Mouse (Mus musculus): ENCODE data around the gene Ovca2. TPM values are rescaled to one million over a fixed set of nuclear protein-coding genes. Genes with fewer than 3 reads are reported as not detected.

The Ovca2 gene
- polyA plus RNA-seq, 1 experiment = not detected

GRCm38 (mm10) chr11:75155985-75156384 is 22.6 kb downstream of the Ovca2 start:
- peaks cover 8% of the 10 kb centered on the region for H3K4me1 ChIP-seq (ENCODE audit: control insufficient read depth, insufficient read depth, low read length)
- WGBS = 75% methylated on average over 6 of the region's 6 CpGs
- no peak overlapping the region for H3K4me3 ChIP-seq (ENCODE audit: insufficient read depth, low read depth, low read length)
- TF ChIP-seq CTCF (IDR thresholded peaks at IDR 0.05; ENCODE audit: insufficient read depth, low read depth, low read length) = no peak
- TF ChIP-seq POLR2A (IDR thresholded peaks at IDR 0.05; ENCODE audit: insufficient read depth, low read depth, low read length) = no peak
- 0 out of 2 replicates have a peak overlapping the region, but pooled peaks have one; percentile 37 for H3K27ac ChIP-seq (ENCODE audit: insufficient read depth, low read depth, low read length)

DNA sequence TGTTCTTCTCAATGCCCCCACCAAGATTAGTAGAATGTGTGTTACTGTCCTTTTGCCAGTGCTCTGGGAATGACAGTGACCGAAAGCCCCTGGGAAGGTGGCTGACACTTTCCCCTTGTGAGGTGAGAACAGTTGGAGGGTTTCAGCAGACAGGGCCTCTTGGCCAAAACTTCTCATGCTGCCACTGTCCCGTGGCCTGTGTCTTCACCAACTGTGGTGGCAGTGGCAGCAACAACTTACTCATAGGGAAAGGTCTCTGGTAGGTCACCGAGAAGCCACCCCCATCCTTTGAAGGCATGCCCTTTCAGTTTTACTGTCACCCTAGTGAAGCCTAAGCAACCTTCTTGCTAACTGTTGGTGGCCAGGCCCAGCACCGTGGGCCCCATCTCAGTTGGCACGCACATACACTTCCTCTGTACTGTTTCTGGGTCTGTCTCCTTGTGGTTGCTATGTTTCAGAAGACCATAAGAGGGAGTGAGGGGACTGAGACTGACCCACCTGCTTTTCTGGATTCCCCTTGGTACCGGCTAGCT is 24.5 kb downstream of the Ovca2 start:
- Histone ChIP-seq H3K4me1 (ENCODE audit: control insufficient read depth, insufficient read depth, low read length) (peaks cover 8% of the 10 kb centered on the region), H3K4me3 (ENCODE audit: insufficient read depth, low read depth, low read length) (no peak overlapping the region), H3K27ac (ENCODE audit: insufficient read depth, low read depth, low read length) (no peak overlapping the region)
- 74% methylated on average over 6 of the region's 6 CpGs for WGBS
- no peak for TF ChIP-seq POLR2A (IDR thresholded peaks at IDR 0.05; ENCODE audit: insufficient read depth, low read depth, low read length)
- no peak for TF ChIP-seq CTCF (IDR thresholded peaks at IDR 0.05; ENCODE audit: insufficient read depth, low read depth, low read length)

- Histone ChIP-seq H3K4me3 (ENCODE audit: insufficient read depth, low read depth, low read length) (no peak overlapping the region), H3K27ac (ENCODE audit: insufficient read depth, low read depth, low read length) (no peak overlapping the region), H3K4me1 (ENCODE audit: control insufficient read depth, insufficient read depth, low read length) (peaks cover 8% of the 10 kb centered on the region)
- 86% methylated on average over 18 of the region's 18 CpGs for WGBS
- TF ChIP-seq CTCF (IDR thresholded peaks at IDR 0.05; ENCODE audit: insufficient read depth, low read depth, low read length) (no peak), POLR2A (IDR thresholded peaks at IDR 0.05; ENCODE audit: insufficient read depth, low read depth, low read length) (no peak)
Measured at GRCm38 (mm10) chr11:75152603-75153557, 25.8 kb downstream of the Ovca2 start.

DNA sequence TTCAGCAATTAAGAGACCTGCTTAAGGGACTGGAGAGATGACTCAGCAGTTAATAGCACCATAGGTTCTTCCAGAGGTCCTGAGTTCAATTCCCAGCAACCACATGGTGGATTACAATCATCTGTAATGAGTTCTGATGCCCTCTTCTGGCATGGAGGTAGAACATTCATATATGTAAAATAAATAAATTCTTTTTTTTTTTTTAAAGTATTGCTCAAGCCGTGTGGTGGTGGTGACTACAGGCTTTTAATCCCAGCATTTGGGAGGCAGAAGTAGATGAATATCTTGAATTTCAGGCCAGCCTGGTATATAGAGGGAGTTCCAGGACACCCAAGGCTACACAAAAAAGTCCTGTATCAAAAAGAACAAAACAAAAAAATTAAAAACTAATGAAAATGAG is 28.3 kb downstream of the Ovca2 start:
- H3K27ac ChIP-seq (ENCODE audit: insufficient read depth, low read depth, low read length) = no peak overlapping the region
- peaks cover 8% of the 10 kb centered on the region for H3K4me1 ChIP-seq (ENCODE audit: control insufficient read depth, insufficient read depth, low read length)
- no peak overlapping the region for H3K4me3 ChIP-seq (ENCODE audit: insufficient read depth, low read depth, low read length)
- TF ChIP-seq CTCF (IDR thresholded peaks at IDR 0.05; ENCODE audit: insufficient read depth, low read depth, low read length) (no peak), POLR2A (IDR thresholded peaks at IDR 0.05; ENCODE audit: insufficient read depth, low read depth, low read length) (no peak)
- 80% methylated on average over 1 of the region's 1 CpGs for WGBS

- H3K4me3 ChIP-seq (ENCODE audit: insufficient read depth, low read depth, low read length) = no peak overlapping the region
- H3K27ac ChIP-seq (ENCODE audit: insufficient read depth, low read depth, low read length) = no peak overlapping the region
- TF ChIP-seq CTCF (IDR thresholded peaks at IDR 0.05; ENCODE audit: insufficient read depth, low read depth, low read length) (no peak), POLR2A (IDR thresholded peaks at IDR 0.05; ENCODE audit: insufficient read depth, low read depth, low read length) (no peak)
- peaks cover 8% of the 10 kb centered on the region for H3K4me1 ChIP-seq (ENCODE audit: control insufficient read depth, insufficient read depth, low read length)
- 90% methylated on average over 11 of the region's 11 CpGs for WGBS
Measured at GRCm38 (mm10) chr11:75148332-75149035, 30.2 kb downstream of the Ovca2 start.

- no peak for TF ChIP-seq POLR2A (IDR thresholded peaks at IDR 0.05; ENCODE audit: insufficient read depth, low read depth, low read length)
- TF ChIP-seq CTCF (IDR thresholded peaks at IDR 0.05; ENCODE audit: insufficient read depth, low read depth, low read length) = no peak
- Histone ChIP-seq H3K4me1 (ENCODE audit: control insufficient read depth, insufficient read depth, low read length) (peaks cover 8% of the 10 kb centered on the region), H3K27ac (ENCODE audit: insufficient read depth, low read depth, low read length) (no peak overlapping the region), H3K4me3 (ENCODE audit: insufficient read depth, low read depth, low read length) (no peak overlapping the region)
- 72% methylated on average over 3 of the region's 3 CpGs for WGBS
Measured at GRCm38 (mm10) chr11:75147846-75148168, 30.8 kb downstream of the Ovca2 start.

DNA sequence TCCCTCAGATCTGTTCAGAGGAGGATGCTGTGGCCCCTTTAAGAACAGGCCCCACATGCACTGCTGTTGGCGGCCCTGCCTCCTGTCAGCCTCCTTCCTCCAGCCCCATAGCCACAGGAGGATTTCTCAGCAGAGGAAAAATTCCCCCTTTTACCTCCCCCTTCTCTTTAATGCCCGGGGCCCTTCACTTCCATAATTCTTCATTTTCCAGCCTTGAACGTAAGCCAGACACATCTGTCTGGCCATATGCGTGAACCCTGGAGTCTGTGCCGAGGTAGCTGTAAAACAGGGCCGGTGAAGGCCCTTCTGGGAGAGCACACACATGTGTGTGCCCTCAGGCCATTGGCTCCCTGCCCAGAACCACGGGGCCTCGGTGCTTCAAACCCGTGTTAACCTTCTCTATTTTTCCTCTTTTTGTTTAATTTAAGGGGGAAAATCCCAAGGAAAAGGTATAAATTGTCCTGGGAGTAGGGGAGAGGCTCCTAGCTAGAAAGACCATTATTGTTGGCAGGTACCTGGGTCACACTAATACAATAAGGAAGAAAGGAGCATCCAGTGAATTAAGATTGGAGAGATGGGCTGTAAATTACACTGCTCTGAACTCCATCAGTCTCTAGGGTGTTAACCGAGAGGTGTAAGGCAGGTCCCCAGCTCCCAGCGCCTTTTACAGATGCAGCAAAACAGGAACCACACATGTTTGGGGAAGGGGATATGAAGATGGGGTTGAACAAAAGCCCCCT is 31.4 kb downstream of the Ovca2 start:
- Histone ChIP-seq H3K4me1 (ENCODE audit: control insufficient read depth, insufficient read depth, low read length) (peaks cover 8% of the 10 kb centered on the region), H3K27ac (ENCODE audit: insufficient read depth, low read depth, low read length) (0 out of 2 replicates have a peak overlapping the region, but pooled peaks have one; percentile 45), H3K4me3 (ENCODE audit: insufficient read depth, low read depth, low read length) (no peak overlapping the region)
- TF ChIP-seq CTCF (IDR thresholded peaks at IDR 0.05; ENCODE audit: insufficient read depth, low read depth, low read length) = no peak
- no peak for TF ChIP-seq POLR2A (IDR thresholded peaks at IDR 0.05; ENCODE audit: insufficient read depth, low read depth, low read length)
- 63% methylated on average over 11 of the region's 11 CpGs for WGBS

- H3K27ac ChIP-seq (ENCODE audit: insufficient read depth, low read depth, low read length) = no peak overlapping the region
- H3K4me3 ChIP-seq (ENCODE audit: insufficient read depth, low read depth, low read length) = no peak overlapping the region
- no peak for TF ChIP-seq POLR2A (IDR thresholded peaks at IDR 0.05; ENCODE audit: insufficient read depth, low read depth, low read length)
- TF ChIP-seq CTCF (IDR thresholded peaks at IDR 0.05; ENCODE audit: insufficient read depth, low read depth, low read length) = no peak
- 80% methylated on average over 2 of the region's 2 CpGs for WGBS
- H3K4me1 ChIP-seq (ENCODE audit: control insufficient read depth, insufficient read depth, low read length) = peaks cover 8% of the 10 kb centered on the region
Measured at GRCm38 (mm10) chr11:75145841-75146240, 32.8 kb downstream of the Ovca2 start.

All from olfactory bulb, adult 2 months (tissue).